Mouse (Mus musculus): ENCODE measurements around the gene Tmem50a. TPM values are rescaled to one million over a fixed set of nuclear protein-coding genes. Genes with fewer than 3 reads are reported as not detected.

Tmem50a gene
- polyA plus RNA-seq, 1 experiment from 2014 or later = 167 TPM

DNA sequence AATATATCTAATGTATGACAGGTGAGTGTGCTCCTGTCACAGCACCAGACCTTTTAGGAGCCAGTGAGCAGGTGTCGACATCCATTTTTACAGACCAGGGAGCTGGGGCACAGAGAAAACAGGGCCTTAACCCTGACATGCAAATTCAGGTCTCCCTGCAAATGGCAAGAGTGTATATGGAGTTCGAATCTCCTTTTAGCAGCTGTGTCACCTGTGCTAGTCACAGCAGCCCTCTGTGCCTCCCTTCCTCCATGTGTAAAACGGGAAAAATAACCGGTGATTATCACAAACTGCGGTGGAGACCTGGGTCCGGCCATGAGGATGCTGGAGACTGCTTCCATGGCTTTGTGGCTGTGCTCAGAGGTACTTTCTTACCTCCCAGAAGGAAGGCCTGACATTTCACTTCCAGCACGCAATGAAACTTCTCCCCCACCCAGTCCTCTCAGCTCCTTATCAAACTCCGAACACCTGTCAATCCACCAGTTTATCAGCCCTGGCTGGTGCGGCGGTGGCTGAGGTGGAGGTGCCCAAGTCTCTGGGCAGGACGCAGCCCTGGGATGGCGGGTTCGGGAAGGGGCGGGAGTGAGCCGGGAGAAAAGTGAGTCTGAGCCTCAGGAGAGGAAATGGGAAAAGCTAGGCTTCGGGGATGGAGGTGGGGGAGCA, 45.6 kb downstream of the Tmem50a start:
- H3K36me3 ChIP-seq = no peaks in the 10 kb centered on the region
- no peak overlapping the region for H3K4me3 ChIP-seq
- ATAC-seq (ENCODE audit: low FRiP score, low read depth) = no peak
- WGBS = 12% methylated on average over 16 of the region's 16 CpGs
- H3K9me3 ChIP-seq = no peaks in the 10 kb centered on the region
- 0 out of 2 replicates have a peak overlapping the region, but pooled peaks have one; percentile 15 for H3K9ac ChIP-seq (replicated peaks)
- H3K27me3 ChIP-seq = peaks cover 35% of the 10 kb centered on the region
- H3K4me1 ChIP-seq = no peaks in the 10 kb centered on the region
- H3K4me2 ChIP-seq (replicated peaks) = peak overlapping the region; percentile 9; the same call in 1 of the 2 replicates
- H3K27ac ChIP-seq (replicated peaks) = no peak overlapping the region

DNA sequence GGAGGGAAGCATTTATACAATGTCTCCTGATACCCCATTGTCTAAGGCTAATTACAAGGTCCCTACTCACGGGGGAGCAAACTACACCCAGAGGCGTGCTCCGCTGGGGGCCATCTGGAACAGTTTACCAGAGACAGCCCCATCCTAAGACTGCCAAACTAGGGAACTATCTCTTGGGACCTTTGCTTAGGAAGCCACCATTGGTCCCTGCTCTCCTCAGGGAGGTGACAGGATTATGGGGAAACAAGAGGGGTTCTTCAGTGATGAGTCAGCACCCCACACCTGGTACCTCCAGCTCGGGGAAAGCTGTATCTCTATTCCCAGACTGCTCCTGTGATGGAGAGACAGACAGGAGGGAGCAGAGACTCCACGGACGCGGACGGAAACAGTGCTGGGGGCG, 46.3 kb downstream of the Tmem50a start:
- no peak for ATAC-seq (ENCODE audit: low FRiP score, low read depth)
- Histone ChIP-seq H3K4me2 (replicated peaks) (no peak overlapping the region), H3K4me3 (no peak overlapping the region), H3K4me1 (no peaks in the 10 kb centered on the region), H3K27ac (replicated peaks) (no peak overlapping the region), H3K27me3 (peaks cover 35% of the 10 kb centered on the region), H3K9me3 (no peaks in the 10 kb centered on the region), H3K9ac (replicated peaks) (no peak overlapping the region), H3K36me3 (no peaks in the 10 kb centered on the region)
- WGBS = 26% methylated on average over 9 of the region's 9 CpGs

DNA sequence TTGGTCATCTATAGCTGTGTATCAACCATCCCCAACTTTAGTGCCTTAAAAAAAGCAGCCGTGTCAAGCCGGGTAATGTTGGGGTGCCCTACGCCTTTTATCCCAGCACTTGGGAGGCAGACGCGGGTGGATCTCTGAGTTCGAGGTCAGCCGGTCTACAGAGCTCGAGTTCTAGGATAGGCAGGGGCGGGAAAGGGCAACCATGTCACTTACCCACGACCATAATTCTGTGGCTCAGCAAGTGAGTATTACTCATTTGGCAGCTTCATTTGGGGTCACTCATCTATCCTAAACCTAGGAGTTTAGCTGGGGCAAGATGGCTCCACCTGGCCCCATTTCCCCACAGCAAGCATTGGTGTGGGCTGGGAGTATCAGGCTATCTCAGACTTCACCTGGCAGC, 46.8 kb downstream of the Tmem50a start:
- no peak overlapping the region for H3K4me3 ChIP-seq
- no peaks in the 10 kb centered on the region for H3K36me3 ChIP-seq
- no peak overlapping the region for H3K4me2 ChIP-seq (replicated peaks)
- H3K9me3 ChIP-seq = no peaks in the 10 kb centered on the region
- WGBS = 92% methylated on average over 10 of the region's 10 CpGs
- no peak overlapping the region for H3K27ac ChIP-seq (replicated peaks)
- ATAC-seq (ENCODE audit: low FRiP score, low read depth) = no peak
- H3K4me1 ChIP-seq = no peaks in the 10 kb centered on the region
- no peak overlapping the region for H3K9ac ChIP-seq (replicated peaks)
- peaks cover 35% of the 10 kb centered on the region for H3K27me3 ChIP-seq

DNA sequence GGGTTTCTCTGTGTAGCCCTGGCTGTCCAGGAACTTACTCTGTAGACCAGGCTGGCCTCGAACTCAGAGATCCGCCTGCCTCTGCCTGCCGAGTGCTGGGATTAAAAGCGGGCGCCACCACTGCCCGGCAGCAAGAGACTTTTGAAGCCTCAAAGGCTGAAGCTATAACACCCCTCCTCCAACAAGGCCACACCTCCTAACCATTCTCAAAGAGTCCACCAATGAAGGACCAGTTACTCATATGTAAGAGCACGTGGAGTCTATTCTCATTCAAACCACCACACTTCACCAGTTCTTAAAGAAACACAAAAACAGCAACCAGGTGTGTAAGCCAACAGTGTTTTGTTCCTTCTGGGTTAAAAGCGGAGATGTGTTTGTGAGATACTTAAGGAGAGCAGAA, 47.2 kb downstream of the Tmem50a start:
- Histone ChIP-seq H3K9ac (replicated peaks) (no peak overlapping the region), H3K4me1 (no peaks in the 10 kb centered on the region), H3K27ac (replicated peaks) (no peak overlapping the region), H3K36me3 (no peaks in the 10 kb centered on the region), H3K4me2 (replicated peaks) (no peak overlapping the region), H3K4me3 (no peak overlapping the region), H3K9me3 (no peaks in the 10 kb centered on the region), H3K27me3 (peaks cover 35% of the 10 kb centered on the region)
- ATAC-seq (ENCODE audit: low FRiP score, low read depth) = no peak
- 86% methylated on average over 8 of the region's 8 CpGs for WGBS

DNA sequence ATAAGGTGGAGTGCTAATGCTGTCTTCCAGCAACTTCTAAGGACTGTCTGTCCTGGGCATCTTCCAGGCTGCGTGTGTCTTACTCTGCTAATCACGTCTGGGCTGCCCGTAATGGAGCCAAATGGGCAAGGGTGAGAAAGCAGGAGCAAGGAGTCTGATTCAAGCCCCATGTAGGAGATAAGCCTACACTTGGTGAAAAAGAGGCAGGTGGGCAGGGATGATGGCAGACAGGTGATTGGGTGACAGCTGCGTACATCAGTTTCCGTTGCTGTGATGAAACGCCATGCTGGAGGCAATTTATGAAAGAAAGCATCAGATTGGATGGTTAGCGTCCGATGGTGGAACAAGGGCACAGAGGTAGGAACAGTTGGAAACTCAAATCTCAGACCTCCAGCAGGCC, 47.6 kb downstream of the Tmem50a start:
- peaks cover 35% of the 10 kb centered on the region for H3K27me3 ChIP-seq
- no peak overlapping the region for H3K4me3 ChIP-seq
- no peaks in the 10 kb centered on the region for H3K9me3 ChIP-seq
- no peaks in the 10 kb centered on the region for H3K36me3 ChIP-seq
- ATAC-seq (ENCODE audit: low FRiP score, low read depth) = no peak
- H3K9ac ChIP-seq (replicated peaks) = no peak overlapping the region
- H3K27ac ChIP-seq (replicated peaks) = no peak overlapping the region
- H3K4me2 ChIP-seq (replicated peaks) = no peak overlapping the region
- H3K4me1 ChIP-seq = no peaks in the 10 kb centered on the region
- WGBS = 95% methylated on average over 8 of the region's 8 CpGs

DNA sequence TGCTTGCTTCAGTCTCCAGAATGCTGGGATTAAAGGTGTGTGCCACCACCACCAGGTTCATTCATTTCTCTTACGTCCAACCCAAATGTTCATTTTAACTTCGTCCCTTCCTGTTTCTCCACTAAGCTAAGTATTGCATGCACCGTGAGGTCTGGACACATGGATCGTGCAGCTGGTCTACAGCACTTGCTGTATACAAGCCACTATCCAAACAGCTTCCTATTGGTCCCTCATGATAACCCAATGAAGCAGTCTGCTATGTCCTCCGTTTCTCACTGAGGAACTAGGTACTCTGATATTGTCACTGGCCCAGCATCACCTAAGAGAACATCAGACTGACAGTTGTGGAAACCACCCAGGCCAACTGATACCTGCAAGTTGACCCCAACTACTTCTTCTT, 49.0 kb downstream of the Tmem50a start:
- H3K36me3 ChIP-seq = no peaks in the 10 kb centered on the region
- no peak overlapping the region for H3K4me3 ChIP-seq
- H3K4me2 ChIP-seq (replicated peaks) = no peak overlapping the region
- 96% methylated on average over 5 of the region's 5 CpGs for WGBS
- no peak overlapping the region for H3K27ac ChIP-seq (replicated peaks)
- no peak for ATAC-seq (ENCODE audit: low FRiP score, low read depth)
- H3K9ac ChIP-seq (replicated peaks) = no peak overlapping the region
- H3K4me1 ChIP-seq = no peaks in the 10 kb centered on the region
- H3K27me3 ChIP-seq = peaks cover 33% of the 10 kb centered on the region
- H3K9me3 ChIP-seq = no peaks in the 10 kb centered on the region

DNA sequence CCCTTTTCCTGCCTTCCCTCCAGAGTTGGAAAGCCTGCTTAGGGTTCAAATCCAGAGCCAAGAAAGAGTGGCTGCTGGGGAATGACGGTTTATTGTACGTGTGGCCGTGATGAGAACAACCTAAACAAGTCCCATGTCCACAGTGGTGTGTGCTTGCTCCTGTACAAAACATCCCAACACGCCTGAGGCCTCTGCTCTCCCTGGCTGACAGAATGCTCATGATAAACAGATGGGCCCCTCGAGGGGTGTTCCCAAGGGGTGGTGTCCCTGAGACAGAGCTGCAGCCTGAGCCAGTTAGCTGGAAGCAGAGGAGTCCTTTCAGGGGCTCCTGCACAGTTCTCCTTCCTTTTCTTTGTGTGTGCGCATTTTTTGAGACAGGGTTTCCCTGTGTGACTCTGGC, 49.5 kb downstream of the Tmem50a start:
- WGBS = 78% methylated on average over 6 of the region's 6 CpGs
- Histone ChIP-seq H3K36me3 (no peaks in the 10 kb centered on the region), H3K4me1 (no peaks in the 10 kb centered on the region), H3K9ac (replicated peaks) (no peak overlapping the region), H3K4me2 (replicated peaks) (no peak overlapping the region), H3K4me3 (no peak overlapping the region), H3K27ac (replicated peaks) (no peak overlapping the region), H3K27me3 (peaks cover 28% of the 10 kb centered on the region), H3K9me3 (no peaks in the 10 kb centered on the region)
- ATAC-seq (ENCODE audit: low FRiP score, low read depth) = no peak

DNA sequence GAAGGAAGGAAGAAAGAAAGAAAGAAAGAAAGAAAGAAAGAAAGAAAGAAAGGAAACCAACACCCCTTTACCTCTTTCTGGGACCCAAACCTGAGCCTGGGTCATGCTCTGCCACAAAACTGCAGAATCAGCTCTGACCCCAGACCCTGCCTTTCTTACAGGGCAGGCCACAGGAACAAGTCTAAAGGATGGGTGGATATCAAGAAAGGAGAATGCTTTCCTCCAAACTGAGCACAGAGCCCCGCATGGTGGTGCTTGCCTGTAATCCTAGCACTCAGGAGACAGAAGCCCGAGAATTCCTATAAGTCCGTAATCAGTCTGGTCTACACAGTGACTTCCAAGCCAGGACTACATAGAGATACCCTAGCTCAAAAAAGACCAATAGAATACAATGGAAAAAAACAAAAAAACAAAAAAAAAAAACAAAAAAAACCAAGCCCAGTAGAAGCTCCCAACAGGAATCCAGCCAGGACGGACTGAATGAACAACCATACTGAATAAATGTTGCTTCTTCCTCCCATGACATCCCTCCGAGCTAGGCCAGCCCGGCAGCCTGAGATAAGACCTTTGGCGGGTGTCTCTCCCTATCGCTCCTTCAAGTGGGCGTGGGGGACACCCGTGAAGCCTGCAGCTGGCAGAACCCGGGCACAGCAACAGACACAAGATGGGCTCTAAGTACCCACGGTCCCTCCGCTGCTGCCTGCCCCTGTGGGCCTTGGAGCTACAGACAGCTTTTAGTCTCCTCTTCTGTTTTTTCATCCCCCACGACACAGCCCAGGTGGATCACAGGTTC, 50.7 kb downstream of the Tmem50a start, which contains the start of gene Rhd:
Rhd (plus strand) TSS at position 600 of the 793 bp plus-strand sequence.
- Histone ChIP-seq H3K4me3 (no peak within 1 kb of the TSS), H3K4me2 (replicated peaks) (no peak within 1 kb of the TSS), H3K27ac (replicated peaks) (no peak within 1 kb of the TSS), H3K36me3 (no peaks in the 10 kb centered on the region), H3K9ac (replicated peaks) (no peak within 1 kb of the TSS), H3K27me3 (peaks cover 16% of the 10 kb centered on the region), H3K9me3 (no peaks in the 10 kb centered on the region), H3K4me1 (no peaks in the 10 kb centered on the region)
- ATAC-seq (ENCODE audit: low FRiP score, low read depth) = no peak
- 76% methylated on average over 14 of the region's 14 CpGs for WGBS

DNA sequence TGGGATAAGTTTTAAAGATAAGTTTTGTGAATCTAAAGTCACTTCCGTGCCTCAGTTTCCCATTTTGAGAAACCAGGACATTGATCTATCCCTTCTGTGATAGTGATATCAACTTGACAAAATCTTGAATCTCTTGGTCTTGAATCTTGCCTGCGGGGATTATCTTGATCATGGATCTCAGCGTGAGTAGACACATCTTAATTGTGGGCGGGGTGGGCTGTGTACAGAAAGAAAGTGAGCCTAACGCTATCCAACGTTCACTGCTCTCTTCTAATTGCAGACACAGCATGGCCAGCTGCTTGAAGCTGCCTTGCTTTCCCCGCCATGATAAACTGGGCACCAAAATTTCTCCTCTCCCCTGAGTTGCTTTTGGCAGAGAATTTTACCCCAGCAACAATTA, 51.8 kb downstream of the Tmem50a start:
- Histone ChIP-seq H3K4me3 (no peak overlapping the region), H3K9ac (replicated peaks) (no peak overlapping the region), H3K27ac (replicated peaks) (no peak overlapping the region), H3K36me3 (no peaks in the 10 kb centered on the region), H3K4me2 (replicated peaks) (no peak overlapping the region), H3K27me3 (peaks cover 6% of the 10 kb centered on the region; the same call in 1 of the 2 replicates), H3K9me3 (no peaks in the 10 kb centered on the region), H3K4me1 (no peaks in the 10 kb centered on the region)
- no peak for ATAC-seq (ENCODE audit: low FRiP score, low read depth)
- 86% methylated on average over 7 of the region's 7 CpGs for WGBS

DNA sequence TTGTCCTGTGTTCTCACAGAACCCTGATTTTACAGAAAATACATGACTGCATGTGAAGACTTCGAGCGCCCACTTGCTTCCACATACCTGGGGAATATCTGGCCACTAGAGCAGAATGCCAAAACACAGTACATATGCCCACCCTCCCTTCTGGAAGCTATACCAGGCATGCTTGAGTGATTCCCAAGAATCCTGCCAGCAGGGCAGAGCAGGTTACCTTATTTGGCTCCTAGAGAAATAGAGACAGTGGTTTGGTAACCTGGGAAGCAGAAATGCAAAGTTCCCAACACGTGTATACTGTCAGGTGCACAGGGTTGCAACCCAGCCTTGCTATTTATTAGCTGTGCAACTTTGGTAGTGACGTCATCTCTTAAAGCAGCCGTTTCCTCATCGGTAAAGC, 52.9 kb downstream of the Tmem50a start:
- no peak overlapping the region for H3K4me2 ChIP-seq (replicated peaks)
- H3K36me3 ChIP-seq = no peaks in the 10 kb centered on the region
- H3K4me1 ChIP-seq = no peaks in the 10 kb centered on the region
- H3K9me3 ChIP-seq = no peaks in the 10 kb centered on the region
- H3K4me3 ChIP-seq = no peak overlapping the region
- no peak for ATAC-seq (ENCODE audit: low FRiP score, low read depth)
- no peak overlapping the region for H3K27ac ChIP-seq (replicated peaks)
- H3K27me3 ChIP-seq = peaks cover 4% of the 10 kb centered on the region; the same call in 1 of the 2 replicates
- WGBS = 85% methylated on average over 6 of the region's 6 CpGs
- no peak overlapping the region for H3K9ac ChIP-seq (replicated peaks)

DNA sequence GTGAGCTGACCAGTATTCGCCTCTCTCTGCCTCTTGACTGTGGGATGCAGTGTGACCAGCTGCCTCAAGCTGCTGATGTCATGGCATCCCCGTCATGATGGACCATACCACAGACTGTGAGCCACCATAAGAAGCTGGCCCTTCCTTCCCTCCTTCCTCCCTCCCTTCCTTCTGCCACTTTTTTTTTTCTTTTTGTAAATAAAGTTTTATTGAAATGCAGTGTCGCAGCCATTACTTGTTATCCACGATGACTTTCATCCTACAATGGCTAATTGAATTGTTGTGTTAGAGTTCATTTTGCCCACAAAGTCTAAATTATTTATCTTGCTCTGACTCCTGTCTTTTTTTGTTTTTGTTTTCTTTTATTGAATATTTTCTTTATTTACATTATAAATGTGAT, 56.3 kb downstream of the Tmem50a start:
- Histone ChIP-seq H3K27ac (replicated peaks) (no peak overlapping the region), H3K9ac (replicated peaks) (no peak overlapping the region), H3K27me3 (peaks cover 24% of the 10 kb centered on the region), H3K4me1 (no peaks in the 10 kb centered on the region), H3K9me3 (no peaks in the 10 kb centered on the region), H3K4me2 (replicated peaks) (no peak overlapping the region), H3K4me3 (no peak overlapping the region), H3K36me3 (no peaks in the 10 kb centered on the region)
- no peak for ATAC-seq (ENCODE audit: low FRiP score, low read depth)
- WGBS = 88% methylated on average over 4 of the region's 4 CpGs

DNA sequence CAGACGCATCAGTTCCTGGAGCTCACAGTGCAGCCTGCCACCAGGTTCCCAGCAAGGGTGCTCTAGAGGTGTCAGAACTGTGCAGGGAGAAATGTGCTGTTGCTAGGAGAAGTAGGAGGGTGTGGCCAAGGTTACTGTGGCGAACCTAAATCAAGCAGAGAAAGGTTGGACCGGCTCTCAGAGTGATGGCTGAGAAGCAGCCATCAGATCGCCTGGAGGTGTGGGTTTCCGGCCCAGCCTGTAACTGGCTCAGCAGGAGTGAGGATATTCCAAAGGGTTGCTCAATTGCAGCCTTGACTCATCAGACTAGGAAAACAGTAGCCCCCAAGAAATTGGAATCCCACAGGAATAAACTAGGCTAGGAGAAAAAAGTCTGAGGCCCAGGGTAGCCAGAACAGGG, 58.3 kb downstream of the Tmem50a start:
- ATAC-seq (ENCODE audit: low FRiP score, low read depth) = no peak

More for the DNA sequence above, 58.3 kb downstream of the Tmem50a start:
- Histone ChIP-seq H3K4me2 (replicated peaks) (no peak overlapping the region), H3K27me3 (peaks cover 24% of the 10 kb centered on the region), H3K36me3 (no peaks in the 10 kb centered on the region), H3K27ac (replicated peaks) (no peak overlapping the region), H3K4me3 (no peak overlapping the region), H3K4me1 (peaks cover 6% of the 10 kb centered on the region), H3K9me3 (no peaks in the 10 kb centered on the region), H3K9ac (replicated peaks) (no peak overlapping the region)
- WGBS = 33% methylated on average over 5 of the region's 5 CpGs

Data from midbrain, embryonic 12.5 days (tissue).